Mouse (Mus musculus) megakaryocyte, adult 5-6 weeks (primary cell): ENCODE results near the gene Kxd1. TPM values are rescaled to one million over a fixed set of nuclear protein-coding genes. Genes with fewer than 3 reads are reported as not detected.

ENCODE experiments used
- ATAC-seq: 2 replicates; pipeline ENCODE4 v1.8.0; 2016; ENCODE audit warnings: mild to moderate bottlenecking, inconsistent platforms; ENCODE audit not compliant: poor library complexity, severe bottlenecking
- total RNA-seq, 2 experiments: library from RNA; stranded (forward) in 1 of 2; stranded (reverse) in 1 of 2; fragments of 153-499, 151-499 nt in 1 of 2; fragments of 221-1000, 200-1000 nt in 1 of 2; gene quantifications; 2 replicates each; pipeline versions ENCODE4 v1.2.3 to v1.2.4; 2015 to 2017

The Kxd1 gene
- total RNA-seq (2015), result 88.7 and 114 TPM in 2 replicates
- total RNA-seq (2017), result 71.4 and 80.6 TPM in 2 replicates

GRCm38 (mm10) chr8:70527512-70528181, at the start of gene Kxd1, which contains the start of gene Fkbp8:
TSS of gene Kxd1 (minus strand) at chr8:70527956.
TSS of gene Fkbp8 (plus strand) at chr8:70527724.
- ATAC-seq, result peak; percentile 91

GRCm38 (mm10) chr8:70577207-70577606, 49.5 kb upstream of the Kxd1 start:
- ATAC-seq, result no peak

GRCm38 (mm10) chr8:70574915-70575314, 47.2 kb upstream of the Kxd1 start:
- no peak for ATAC-seq

GRCm38 (mm10) chr8:70574302-70574701, 46.5 kb upstream of the Kxd1 start:
- no peak for ATAC-seq

GRCm38 (mm10) chr8:70570990-70571389, 43.2 kb upstream of the Kxd1 start:
- no peak for ATAC-seq

GRCm38 (mm10) chr8:70570360-70570759, 42.6 kb upstream of the Kxd1 start:
- no peak for ATAC-seq

- peak; percentile 59 for ATAC-seq
Measured at GRCm38 (mm10) chr8:70565561-70565960, 37.8 kb upstream of the Kxd1 start.

GRCm38 (mm10) chr8:70564696-70565235, 37.0 kb upstream of the Kxd1 start:
- ATAC-seq, result no peak

GRCm38 (mm10) chr8:70563763-70564387, 36.1 kb upstream of the Kxd1 start:
- ATAC-seq, result no peak

GRCm38 (mm10) chr8:70562802-70563201, 35.0 kb upstream of the Kxd1 start:
- no peak for ATAC-seq

GRCm38 (mm10) chr8:70561809-70562535, 34.2 kb upstream of the Kxd1 start:
- ATAC-seq, result peak; percentile 63

- ATAC-seq, result no peak
Measured at GRCm38 (mm10) chr8:70561357-70561756, 33.6 kb upstream of the Kxd1 start.

- no peak for ATAC-seq
Measured at GRCm38 (mm10) chr8:70560564-70560963, 32.8 kb upstream of the Kxd1 start.

GRCm38 (mm10) chr8:70560096-70560495, 32.3 kb upstream of the Kxd1 start:
- ATAC-seq, result peak; percentile 72

GRCm38 (mm10) chr8:70558983-70559382, 31.2 kb upstream of the Kxd1 start:
- ATAC-seq, result no peak

GRCm38 (mm10) chr8:70558334-70558733, 30.6 kb upstream of the Kxd1 start:
- peak; percentile 38 for ATAC-seq

GRCm38 (mm10) chr8:70555079-70555747, 27.5 kb upstream of the Kxd1 start:
- ATAC-seq, result no peak

GRCm38 (mm10) chr8:70553740-70554139, 26.0 kb upstream of the Kxd1 start:
- no peak for ATAC-seq

GRCm38 (mm10) chr8:70552836-70553235, 25.1 kb upstream of the Kxd1 start:
- ATAC-seq, result no peak

- ATAC-seq, result no peak
Measured at GRCm38 (mm10) chr8:70551558-70552161, 23.9 kb upstream of the Kxd1 start.
